Mouse (Mus musculus) lung, adult 2 months (tissue): ENCODE measurements around the gene Chd9. TPM values are rescaled to one million over a fixed set of nuclear protein-coding genes. Genes with fewer than 3 reads are reported as not detected.
A peak's percentile ranks its signal among the peaks of the same experiment; 100 is the strongest.

Experiments
- DNase-seq: peaks from one replicate; pipeline ENCODE4 v3.0.0; 2022
- H3K4me1 ChIP-seq: fragments of 200-500 bp; 2 replicates; pipeline ENCODE4 v1.6.1; 2011; ENCODE audit warnings: low read length; ENCODE audit not compliant: control insufficient read depth, insufficient read depth
- H3K4me3 ChIP-seq: fragments of 200-500 bp; replicated peaks from 2 replicates; pipeline ENCODE3; 2011; ENCODE audit warnings: low read depth, mild to moderate bottlenecking, control low read depth, low read length; ENCODE audit errors: extremely low read depth
- CTCF ChIP-seq: fragments of 200-500 bp; IDR thresholded peaks from 2 replicates; pipeline ENCODE4 v1.5.1; 2011; ENCODE audit warnings: mild to moderate bottlenecking, low read length, control low read depth; ENCODE audit not compliant: insufficient read depth
- POLR2A ChIP-seq: fragments of 200-500 bp; IDR thresholded peaks from 2 replicates; pipeline ENCODE4 v1.6.1; 2011; ENCODE audit warnings: low read depth, mild to moderate bottlenecking, control low read depth, low read length, borderline replicate concordance; ENCODE audit errors: extremely low read depth
- WGBS: fragments of 180-500 bp; shearing (Covaris S2); methylation state at CpG from one replicate; pipeline ENCODE4 v1.1.7; 2018; 5-methylcytosine and 5-hydroxymethylcytosine counted together
- polyA plus RNA-seq: library from polyadenylated mRNA; depleted of rRNA; stranded (reverse); fragments of >200 nt; gene quantifications from 2 replicates; pipeline ENCODE4 v1.2.3, GENCODE M21; 2012

The Chd9 gene
- polyA plus RNA-seq, 1 experiment, result 129 TPM

GRCm38 (mm10) chr8:90819561-90820320 lies 8.4 kb upstream of the Chd9 start:
- no peak for TF ChIP-seq CTCF
- TF ChIP-seq POLR2A, result no peak
- H3K4me3 ChIP-seq, result no peak overlapping the region
- no peak for DNase-seq
- 70% methylated on average over 9 of the region's 9 CpGs for WGBS
- H3K4me1 ChIP-seq, result no peaks in the 10 kb centered on the region; the same call in 1 of the 2 replicates

- WGBS, result 54% methylated on average over 4 of the region's 4 CpGs
- TF ChIP-seq POLR2A (no peak), CTCF (no peak)
- Histone ChIP-seq H3K4me1 (no peaks in the 10 kb centered on the region; the same call in 1 of the 2 replicates), H3K4me3 (no peak overlapping the region)
- DNase-seq, result no peak
These were observed 7.8 kb upstream of the Chd9 start for GRCm38 (mm10) chr8:90820321-90820696.

- no peak for TF ChIP-seq POLR2A
- TF ChIP-seq CTCF, result no peak
- no peak for DNase-seq
- H3K4me3 ChIP-seq, result no peak overlapping the region
- WGBS, result 11% methylated on average over 11 of the region's 11 CpGs
- H3K4me1 ChIP-seq, result no peaks in the 10 kb centered on the region; the same call in 1 of the 2 replicates
These were observed 5.7 kb upstream of the Chd9 start for GRCm38 (mm10) chr8:90822443-90822842.

GRCm38 (mm10) chr8:90825459-90825871 lies 2.7 kb upstream of the Chd9 start:
- no peak for DNase-seq
- no peak overlapping the region for H3K4me3 ChIP-seq
- 80% methylated on average over 9 of the region's 9 CpGs for WGBS

GRCm38 (mm10) chr8:90828987-90829740 lies 1.0 kb downstream of the Chd9 start:
- no peak for DNase-seq
- Histone ChIP-seq H3K4me3 (peak overlapping the region; percentile 79), H3K4me1 (peaks cover 8% of the 10 kb centered on the region)
- 6% methylated on average over 11 of the region's 11 CpGs for WGBS
- no peak for TF ChIP-seq CTCF
- 0 out of 2 replicates have a peak, but pooled peaks have one; percentile 1 for TF ChIP-seq POLR2A

More at GRCm38 (mm10) chr8:90825459-90825871, 2.7 kb upstream of the Chd9 start:
- H3K4me1 ChIP-seq, result peaks cover 7% of the 10 kb centered on the region
- TF ChIP-seq POLR2A (no peak), CTCF (no peak)

GRCm38 (mm10) chr8:90829825-90830224 lies 1.7 kb downstream of the Chd9 start:
- DNase-seq, result no peak
- H3K4me3 ChIP-seq, result no peak overlapping the region
- WGBS, result 15% methylated on average over 1 of the region's 1 CpGs
- no peak for TF ChIP-seq POLR2A
- no peak for TF ChIP-seq CTCF
- H3K4me1 ChIP-seq, result peaks cover 9% of the 10 kb centered on the region

- WGBS, result 42% methylated on average over 8 of the region's 8 CpGs
- Histone ChIP-seq H3K4me1 (peaks cover 9% of the 10 kb centered on the region), H3K4me3 (no peak overlapping the region)
- DNase-seq, result no peak
- no peak for TF ChIP-seq CTCF
- TF ChIP-seq POLR2A, result no peak
These were observed 2.8 kb downstream of the Chd9 start for GRCm38 (mm10) chr8:90830980-90831379.

GRCm38 (mm10) chr8:90832576-90833289 lies 4.6 kb downstream of the Chd9 start:
- Histone ChIP-seq H3K4me1 (peaks cover 9% of the 10 kb centered on the region), H3K4me3 (no peak overlapping the region)
- no peak for DNase-seq
- TF ChIP-seq POLR2A (no peak), CTCF (no peak)
- WGBS, result 63% methylated on average over 5 of the region's 5 CpGs

- H3K4me1 ChIP-seq, result peaks cover 4% of the 10 kb centered on the region
- TF ChIP-seq POLR2A, result no peak
- no peak for TF ChIP-seq CTCF
- DNase-seq, result no peak
These were observed 5.6 kb downstream of the Chd9 start for GRCm38 (mm10) chr8:90833628-90834320.

More at GRCm38 (mm10) chr8:90833628-90834320, 5.6 kb downstream of the Chd9 start:
- WGBS, result 59% methylated on average over 6 of the region's 6 CpGs
- H3K4me3 ChIP-seq, result no peak overlapping the region
